Comparison of ENCODE assay signal across 8 mouse cellular contexts in the genomic region with DNA sequence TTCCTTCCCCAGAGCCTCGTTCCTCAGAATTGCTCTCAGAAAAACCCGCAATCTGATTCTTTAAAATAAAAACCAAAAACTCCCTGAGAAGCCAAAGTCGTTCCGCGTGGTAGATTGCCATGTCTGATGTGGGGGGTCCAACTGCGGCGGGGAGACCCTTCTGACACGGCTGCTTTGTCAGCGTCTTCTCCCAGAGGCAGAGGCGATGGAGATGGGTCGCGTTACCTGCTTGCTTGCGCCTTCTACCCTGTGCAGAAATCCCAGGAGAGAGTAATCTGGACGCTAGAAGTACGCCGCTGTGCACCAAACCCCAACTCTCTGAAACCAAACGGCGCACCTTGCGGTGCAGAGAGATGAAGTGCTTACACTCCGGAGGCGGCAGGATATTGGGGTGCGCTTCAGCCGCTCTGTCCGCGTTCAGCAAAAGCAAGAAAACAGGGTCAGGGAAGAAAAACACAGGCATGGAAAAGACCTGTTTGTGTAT.
DNase-seq lines count a peak whose midpoint lies in the region; ATAC-seq lines count a peak whose summit lies in the region.

No protein-coding gene starts in this region.

- H3K4me1 ChIP-seq in hindbrain, embryonic 14.5 days (replicated peaks; ENCODE audit: control insufficient read depth, insufficient read depth, low read length): peaks cover 41% of the 10 kb centered on the region
- H3K4me1 ChIP-seq in midbrain, embryonic 11.5 days (ENCODE audit: control insufficient read depth, insufficient read depth, low read length): peaks cover 21% of the 10 kb centered on the region

- H3K4me2 ChIP-seq in hindbrain, embryonic 14.5 days (replicated peaks): peak overlapping the region; percentile 61
- peak overlapping the region; percentile 29; the same call in 1 of the 2 replicates for H3K4me2 ChIP-seq in midbrain, embryonic 11.5 days

- ATAC-seq in hindbrain, embryonic 14.5 days (ENCODE audit: low FRiP score): no peak
- no peak for ATAC-seq in midbrain, embryonic 11.5 days (ENCODE audit: low FRiP score)
- ATAC-seq in megakaryocyte-erythroid progenitor cell, adult 5-6 weeks (replicated peaks; ENCODE audit: low FRiP score, low TSS enrichment, poor library complexity, severe bottlenecking): no peak

- peaks cover 34% of the 10 kb centered on the region for H3K27me3 ChIP-seq in hindbrain, embryonic 14.5 days (ENCODE audit: control insufficient read depth, insufficient read depth, low read length)
- peaks cover 70% of the 10 kb centered on the region for H3K27me3 ChIP-seq in midbrain, embryonic 11.5 days (ENCODE audit: control insufficient read depth, insufficient read depth, low read length)

- H3K9me3 ChIP-seq in hindbrain, embryonic 14.5 days (ENCODE audit: control insufficient read depth, low read length): no peaks in the 10 kb centered on the region
- H3K9me3 ChIP-seq in midbrain, embryonic 11.5 days (ENCODE audit: control insufficient read depth, low read length): no peaks in the 10 kb centered on the region

- 4% methylated on average over 25 of the region's 25 CpGs for WGBS in hindbrain, embryonic 14.5 days
- under 1% methylated on average over 25 of the region's 25 CpGs for WGBS in midbrain, embryonic 11.5 days

- peak; percentile 49 for DNase-seq in embryo, embryonic 9.5 days (ENCODE audit: extremely low spot score)
- DNase-seq in embryo, embryonic 10 days (ENCODE audit: low spot score): no peak
- peak; percentile 21 for DNase-seq in adrenal gland, postnatal 14 days
- no peak for DNase-seq in hindbrain, embryonic 14.5 days (ENCODE audit: low spot score)
- DNase-seq in midbrain, embryonic 11.5 days (ENCODE audit: low spot score, missing footprints): peak; percentile 96
- DNase-seq in gastrocnemius, postnatal 4 days (ENCODE audit: low spot score in 2 of 2): no peak
- no peak for DNase-seq in urinary bladder, postnatal 25 days (ENCODE audit: low spot score)

- peak overlapping the region; percentile 88 for H3K27ac ChIP-seq in hindbrain, embryonic 14.5 days
- H3K27ac ChIP-seq in midbrain, embryonic 11.5 days (ENCODE audit: low read depth, low read length): no peak overlapping the region

- H3K36me3 ChIP-seq in hindbrain, embryonic 14.5 days (replicated peaks; ENCODE audit: control insufficient read depth, insufficient read depth): no peaks in the 10 kb centered on the region
- H3K36me3 ChIP-seq in midbrain, embryonic 11.5 days (ENCODE audit: control insufficient read depth, insufficient read depth, low read length): no peaks in the 10 kb centered on the region

- peak overlapping the region; percentile 57 for H3K9ac ChIP-seq in hindbrain, embryonic 14.5 days
- no peak overlapping the region for H3K9ac ChIP-seq in midbrain, embryonic 11.5 days (ENCODE audit: low read length)

- H3K4me3 ChIP-seq in hindbrain, embryonic 14.5 days (replicated peaks; ENCODE audit: low read length): peak overlapping the region; percentile 24
- H3K4me3 ChIP-seq in midbrain, embryonic 11.5 days (ENCODE audit: low read depth, low read length): 0 out of 2 replicates have a peak overlapping the region, but pooled peaks have one; percentile 9

Comparison
In these comparisons a context has a peak if more than half of its experiments do, and no peak if none do; other contexts are left out.
1. DNase-seq: peak in embryo, embryonic 9.5 days (single experiment), adrenal gland, postnatal 14 days (single experiment) and midbrain, embryonic 11.5 days (single experiment); none in embryo, embryonic 10 days (single experiment), hindbrain, embryonic 14.5 days (single experiment), gastrocnemius, postnatal 4 days (0 of 2) and urinary bladder, postnatal 25 days (single experiment).